Mouse (Mus musculus): ENCODE measurements around the gene Med29. TPM values are rescaled to one million over a fixed set of nuclear protein-coding genes. Genes with fewer than 3 reads are reported as not detected.

Med29 gene
- total RNA-seq, 2 experiments from 2014 or later = 23.7 to 25.1 TPM

DNA sequence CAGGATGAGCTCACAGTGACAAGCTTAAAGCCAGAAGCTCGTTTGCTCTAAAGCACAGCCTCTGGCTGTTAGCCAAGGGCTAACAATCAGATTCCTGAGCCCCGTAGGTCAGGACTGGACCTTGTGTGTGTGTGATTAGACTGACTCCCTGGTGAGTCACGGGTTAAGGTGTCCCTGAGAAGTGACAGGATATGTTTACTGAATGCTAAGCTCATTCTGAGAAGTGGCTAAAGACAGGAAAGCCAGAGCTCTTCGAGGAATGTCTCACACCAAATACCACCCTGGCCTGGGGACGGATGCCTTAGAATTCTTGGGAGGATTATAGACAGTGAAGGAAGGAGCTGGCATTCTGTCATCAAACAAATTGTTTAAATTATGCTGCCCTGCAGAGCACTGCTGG, 34.5 kb downstream of the Med29 start:
- DNase-seq (ENCODE audit: low spot score in 2 of 2) = peak in 1 of 2 experiments; percentile 15

DNA sequence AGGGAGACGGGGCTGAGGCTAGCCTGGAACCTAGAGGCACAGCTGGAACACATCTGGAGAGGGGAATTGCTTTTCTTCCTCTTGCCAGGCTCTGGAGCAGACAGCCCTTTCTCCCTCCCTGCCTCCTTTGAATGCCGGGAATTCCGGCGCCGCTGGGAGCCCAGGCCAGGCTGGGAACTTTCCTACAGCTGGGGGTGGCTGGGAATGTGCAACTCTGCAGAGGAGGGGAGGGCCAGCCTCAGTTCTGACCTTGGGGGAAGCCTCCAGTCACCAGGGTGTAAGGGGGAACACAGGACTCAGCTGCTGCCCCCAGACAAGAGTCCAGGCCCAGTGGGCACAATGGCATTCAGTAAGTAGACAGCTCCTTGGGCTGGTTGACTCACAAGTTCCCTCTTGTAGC, 35.5 kb downstream of the Med29 start:
- peak; percentile 56 to 74 for DNase-seq (ENCODE audit: low spot score in 2 of 2)

GRCm38 (mm10) chr7:28355221-28355620, 37.3 kb downstream of the Med29 start:
- peak in 1 of 2 experiments; percentile 6 for DNase-seq (ENCODE audit: low spot score in 2 of 2)

DNA sequence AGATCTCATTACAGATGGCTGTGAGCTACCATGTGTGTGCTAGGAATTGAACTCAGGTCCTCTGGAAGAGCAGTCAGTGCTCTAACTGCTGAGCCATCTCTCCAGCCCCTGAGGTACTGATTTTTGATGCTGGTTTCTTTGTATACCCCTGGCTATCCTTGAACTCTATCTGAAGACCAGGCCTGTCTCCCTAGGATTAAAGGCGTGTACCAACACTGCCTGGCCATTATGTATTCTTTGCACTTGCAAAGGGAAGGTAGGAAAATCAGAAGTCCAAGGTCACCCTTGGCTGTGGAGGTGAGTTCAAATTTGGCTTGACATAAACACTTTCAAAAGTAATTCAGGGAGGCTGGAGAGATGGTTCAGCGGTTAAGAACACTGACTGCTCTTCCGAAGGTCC, 37.9 kb downstream of the Med29 start:
- no peak for DNase-seq (ENCODE audit: low spot score in 2 of 2)

- no peak for DNase-seq (ENCODE audit: low spot score in 2 of 2)
These were observed 38.4 kb downstream of the Med29 start for GRCm38 (mm10) chr7:28354113-28354581.

DNA sequence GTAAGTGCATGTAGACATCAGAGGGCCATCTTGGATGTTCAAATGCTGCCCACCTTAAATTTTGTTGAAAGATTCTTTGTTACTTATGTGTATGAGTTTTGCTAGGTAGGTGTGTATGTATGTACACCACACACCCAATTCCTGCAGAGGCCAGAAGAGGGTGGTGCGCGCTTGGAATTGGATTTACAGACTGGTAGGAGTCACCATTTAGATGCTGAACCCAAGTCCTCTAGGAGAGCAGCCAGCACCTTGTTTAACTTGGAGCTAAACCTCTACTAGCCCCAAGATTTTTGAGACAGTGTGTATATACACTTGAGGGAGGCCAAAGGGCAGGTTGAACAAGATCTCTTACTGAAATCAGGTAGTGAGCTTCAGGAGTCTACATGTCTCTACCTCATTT, 39.2 kb downstream of the Med29 start:
- DNase-seq (ENCODE audit: low spot score in 2 of 2) = no peak

- DNase-seq (ENCODE audit: low spot score in 2 of 2) = no peak
These were observed 40.8 kb downstream of the Med29 start for GRCm38 (mm10) chr7:28351676-28352191.

- DNase-seq (ENCODE audit: low spot score in 2 of 2) = peak; percentile 99
These were observed 42.2 kb downstream of the Med29 start, which contains the start of gene Rps16 for GRCm38 (mm10) chr7:28350155-28350883. Rps16 (plus strand) TSS chr7:28350652.

GRCm38 (mm10) chr7:28348601-28349000, 43.9 kb downstream of the Med29 start:
- DNase-seq (ENCODE audit: low spot score in 2 of 2) = no peak

- DNase-seq (ENCODE audit: low spot score in 2 of 2) = no peak
These were observed 44.8 kb downstream of the Med29 start for GRCm38 (mm10) chr7:28347746-28348145.

DNA sequence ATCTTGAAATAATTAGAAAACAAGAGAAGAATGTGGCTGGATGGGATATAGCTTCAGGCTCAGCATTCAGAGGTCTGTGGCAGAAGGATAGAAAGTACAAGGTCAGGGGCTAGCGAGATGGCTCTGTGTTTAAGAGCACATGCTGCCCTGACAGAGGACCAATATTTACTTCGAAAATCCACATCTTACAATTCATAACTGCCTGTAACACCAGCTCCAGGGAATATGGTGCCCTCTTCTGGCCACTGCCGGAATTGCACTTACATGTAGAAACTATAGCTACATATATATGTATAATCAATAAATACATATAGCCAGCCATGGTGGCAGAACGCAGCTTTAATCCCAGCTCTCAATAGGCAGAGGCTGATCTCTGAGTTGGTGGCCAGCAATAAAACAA, 47.9 kb downstream of the Med29 start:
- DNase-seq (ENCODE audit: low spot score in 2 of 2) = peak in 1 of 2 experiments; percentile 51

- no peak for DNase-seq (ENCODE audit: low spot score in 2 of 2)
These were observed 51.1 kb downstream of the Med29 start for GRCm38 (mm10) chr7:28341381-28341780.

DNA sequence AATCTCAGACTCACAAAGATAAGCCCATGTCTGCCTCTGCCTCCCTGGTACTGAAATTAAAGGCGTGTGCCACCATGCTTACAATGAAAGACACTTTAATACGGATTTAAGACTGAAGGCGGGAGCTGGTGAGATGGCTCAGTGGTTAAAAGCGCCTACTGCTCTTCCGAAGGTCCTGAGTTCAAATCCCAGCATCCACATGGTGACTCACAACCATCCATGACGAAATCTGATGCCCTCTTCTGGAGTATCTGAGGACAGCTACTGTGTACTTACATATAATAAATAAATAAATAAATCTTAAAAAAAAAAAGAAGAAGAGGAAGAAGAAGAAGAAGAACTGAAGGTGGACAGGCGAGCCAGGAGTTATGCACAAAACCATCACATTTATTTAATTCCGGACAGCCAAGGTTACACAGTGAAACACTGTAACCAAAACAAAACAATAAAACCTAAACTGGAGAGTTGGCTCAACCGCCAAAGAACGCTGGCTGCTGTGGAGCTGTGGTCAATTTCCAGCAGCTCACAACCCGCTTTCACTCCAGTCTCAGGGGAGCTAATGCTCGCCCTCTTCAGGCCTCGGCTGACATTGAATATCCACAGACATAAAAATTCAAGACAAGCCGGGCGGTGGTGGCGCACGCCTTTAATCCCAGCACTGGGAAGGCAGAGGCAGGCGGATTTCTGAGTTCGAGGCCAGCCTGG, 53.1 kb downstream of the Med29 start:
- DNase-seq (ENCODE audit: low spot score in 2 of 2) = peak; percentile 34 to 67

GRCm38 (mm10) chr7:28338108-28338998, 54.2 kb downstream of the Med29 start, which contains the start of gene Supt5:
Supt5 (minus strand) TSS chr7:28338746.
- peak; percentile 90 to 97 for DNase-seq (ENCODE audit: low spot score in 2 of 2)

Other genes with a start within 250 kb of the Med29 start
- 10 to 100 TPM; 61.2 to 64.8 TPM for gene Fbl, start 223.0 kb downstream of the Med29 start, total RNA-seq (2021)
- gene Dyrk1b, start 213.2 kb downstream of the Med29 start, total RNA-seq (2021) = 100 to 1,000 TPM; 118 to 131 TPM
- 10 to 100 TPM; 23.0 to 26.4 TPM for gene Eid2, start 124.8 kb downstream of the Med29 start, total RNA-seq (2021)
- gene Eid2b, start 115.0 kb downstream of the Med29 start, total RNA-seq (2021) = 10 to 100 TPM; 10.7 to 12.0 TPM
- gene Selenov, start 101.5 kb downstream of the Med29 start, total RNA-seq (2021) = not detected
- gene Dll3, start 90.5 kb downstream of the Med29 start, total RNA-seq (2021) = not detected
- 10 to 100 TPM; 48.9 to 50.0 TPM for gene Timm50, start 80.6 kb downstream of the Med29 start, total RNA-seq (2021)
- 10 to 100 TPM; 76.6 to 78.9 TPM for gene Supt5, start 54.0 kb downstream of the Med29 start, total RNA-seq (2021)
- gene Rps16, start 42.1 kb downstream of the Med29 start, total RNA-seq (2021) = 1,000 to 10,000 TPM; 1,034 to 1,195 TPM
- gene Plekhg2, start 20.1 kb downstream of the Med29 start, total RNA-seq (2021) = 10 to 100 TPM; 41.9 to 42.8 TPM
- 1 to 10 TPM; 8.5 to 9.9 TPM for gene Zfp36, start 12.5 kb downstream of the Med29 start, total RNA-seq (2021)
- gene Paf1, start 243 bp upstream of the Med29 start, total RNA-seq (2021) = 10 to 100 TPM; 41.2 to 55.6 TPM
- 10 to 100 TPM; 16.1 to 16.2 TPM for gene Gmfg, start 44.7 kb upstream of the Med29 start, total RNA-seq (2021)
- gene Lrfn1, start 59.3 kb upstream of the Med29 start, total RNA-seq (2021) = 1 to 10 TPM; 3.3 to 3.6 TPM
- not detected for gene Ifnl2, start 117.7 kb upstream of the Med29 start, total RNA-seq (2021)
- gene Ifnl3, start 130.1 kb upstream of the Med29 start, total RNA-seq (2021) = not detected
- gene Sycn, start 148.2 kb upstream of the Med29 start, total RNA-seq (2021) = not detected
- not detected for gene Nccrp1, start 154.5 kb upstream of the Med29 start, total RNA-seq (2021)
- 10 to 100 TPM; 43.0 to 44.1 TPM for gene Samd4b, start 205.4 kb upstream of the Med29 start, total RNA-seq (2021)
- 10 to 100 TPM; 11.9 to 12.4 TPM for gene Pak4, start 205.5 kb upstream of the Med29 start, total RNA-seq (2021)
- gene Acp7, start 238.6 kb upstream of the Med29 start, total RNA-seq (2021) = not detected

All from gastrocnemius, postnatal 4 days (tissue).